Mouse (Mus musculus) myocyte (in vitro differentiated cells): ENCODE measurements around the gene Sumo1.

ENCODE experiments used
- E2F4 ChIP-seq: IDR thresholded peaks from one replicate; pipeline ENCODE4 v1.6.1; 2011; ENCODE audit warnings: mild to moderate bottlenecking, control low read depth, moderate library complexity; ENCODE audit not compliant: insufficient read depth
- MAX ChIP-seq: IDR thresholded peaks from one replicate; pipeline ENCODE4 v1.6.1; 2011; ENCODE audit warnings: low read depth, mild to moderate bottlenecking, control low read depth
- POLR2A ChIP-seq: IDR thresholded peaks from one replicate; pipeline ENCODE4 v1.6.1; 2011; ENCODE audit warnings: low read depth, mild to moderate bottlenecking, control low read depth, moderate library complexity; ENCODE audit not compliant: insufficient read length
- USF1 ChIP-seq: IDR thresholded peaks from one replicate; pipeline ENCODE4 v1.6.1; 2011; ENCODE audit warnings: low read depth, mild to moderate bottlenecking, control low read depth, moderate library complexity

- no peak for TF ChIP-seq USF1
- no peak for TF ChIP-seq POLR2A
- TF ChIP-seq E2F4, result no peak
- no peak for TF ChIP-seq MAX
Measured at GRCm38 (mm10) chr1:59594586-59595266, 75.9 kb downstream of the Sumo1 start.
